Mouse (Mus musculus): ENCODE measurements around the gene Ilf3.

DNA sequence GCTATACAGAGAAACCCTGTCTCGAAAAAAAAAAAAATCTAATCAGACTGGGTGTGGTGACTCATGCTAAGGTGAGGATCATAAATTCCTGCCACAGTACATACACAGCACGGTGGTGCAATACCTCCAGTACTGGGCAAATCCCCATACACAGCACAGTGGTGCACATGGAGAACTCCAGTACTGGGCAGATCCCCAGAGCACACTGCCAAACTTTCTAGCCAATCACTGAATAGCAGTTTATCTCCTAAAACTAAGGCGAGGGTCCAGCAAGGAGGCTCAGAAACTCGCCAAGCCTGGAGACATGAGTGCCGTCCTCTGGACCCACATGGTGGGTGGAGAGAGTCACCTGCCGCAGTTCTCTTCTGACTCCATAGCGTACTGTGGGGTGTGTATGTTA is 16.5 kb upstream of the Ilf3 start:
- no peak for TF ChIP-seq CTCF (IDR thresholded peaks at IDR 0.05; ENCODE audit: low read depth)
- no peak for TF ChIP-seq EP300 (IDR thresholded peaks at IDR 0.05; ENCODE audit: low read depth)

Measured in liver, embryonic 14.5 days (tissue).